Mouse (Mus musculus) kidney, postnatal 0 days (tissue): ENCODE data around the gene Mapk8ip3. TPM values are rescaled to one million over a fixed set of nuclear protein-coding genes. Genes with fewer than 3 reads are reported as not detected.
A peak's percentile ranks its signal among the peaks of the same experiment; 100 is the strongest.

ENCODE experiments used
- ATAC-seq: fragments of 200-750 bp; cut with Nextera tagmentation; replicated peaks from 2 replicates; pipeline ENCODE4 v1.8.0; 2017; ENCODE audit warnings: low read depth, moderate number of reproducible peaks, moderate TSS enrichment, moderate library complexity; ENCODE audit not compliant: low FRiP score
- DNase-seq: peaks from one replicate; pipeline ENCODE4 v3.0.0-alpha.2; 2016; ENCODE audit warnings: low spot score
- H3K27ac ChIP-seq: fragments of 300-500 bp; sonication (generic); 2 replicates; pipeline ENCODE4 v1.5.1; 2014; ENCODE audit warnings: mild to moderate bottlenecking
- H3K27me3 ChIP-seq: fragments of 300-500 bp; sonication (generic); 2 replicates; pipeline ENCODE4 v1.6.1; 2014; ENCODE audit warnings: low read length, mixed read lengths; ENCODE audit not compliant: insufficient read depth
- H3K36me3 ChIP-seq: fragments of 300-500 bp; sonication (generic); 2 replicates; pipeline ENCODE4 v1.6.1; 2014; ENCODE audit warnings: low read length, mixed read lengths; ENCODE audit not compliant: insufficient read depth
- H3K4me1 ChIP-seq: fragments of 300-500 bp; sonication (generic); replicated peaks from 2 replicates; pipeline ENCODE4 v1.6.1; 2014; ENCODE audit warnings: antibody characterized with exemption, low read length, mixed read lengths; ENCODE audit not compliant: insufficient read depth
- H3K4me2 ChIP-seq: fragments of 300-500 bp; sonication (generic); 2 replicates; pipeline ENCODE4 v1.6.1; 2014; ENCODE audit warnings: mild to moderate bottlenecking, low read length, moderate library complexity, mixed read lengths
- H3K4me3 ChIP-seq: fragments of 300-500 bp; sonication (generic); replicated peaks from 2 replicates; pipeline ENCODE4 v1.5.1; 2014; ENCODE audit warnings: low read depth, low read length
- H3K9ac ChIP-seq: fragments of 300-500 bp; sonication (generic); 2 replicates; pipeline ENCODE4 v1.6.1; 2014; ENCODE audit warnings: low read depth, low read length
- H3K9me3 ChIP-seq: fragments of 300-500 bp; sonication (generic); replicated peaks from 2 replicates; pipeline ENCODE4 v1.6.1; 2016; ENCODE audit warnings: low read length, inconsistent platforms, mixed read lengths
- CTCF ChIP-seq: IDR thresholded peaks from 2 replicates; pipeline ENCODE4 v1.5.1; 2016; ENCODE audit warnings: antibody characterized with exemption, low read depth, mild to moderate bottlenecking, moderate library complexity
- WGBS: fragments of 180-500 bp; shearing (Covaris S2); extraction: QIAGEN DNeasy Blood & Tissue Kit; methylation state at CpG from one replicate; pipeline ENCODE4 v1.1.7; 2014; 5-methylcytosine and 5-hydroxymethylcytosine counted together
- polyA plus RNA-seq: library from polyadenylated mRNA; unstranded; fragments of >200 nt; fragmentation: Nextera tagmentation; extraction: Ambion mirVana; gene quantifications from 2 replicates; pipeline ENCODE4 v1.2.1, GENCODE M21; 2015

Mapk8ip3 gene
- polyA plus RNA-seq, result 12.7 and 13.7 TPM in 2 replicates

DNA sequence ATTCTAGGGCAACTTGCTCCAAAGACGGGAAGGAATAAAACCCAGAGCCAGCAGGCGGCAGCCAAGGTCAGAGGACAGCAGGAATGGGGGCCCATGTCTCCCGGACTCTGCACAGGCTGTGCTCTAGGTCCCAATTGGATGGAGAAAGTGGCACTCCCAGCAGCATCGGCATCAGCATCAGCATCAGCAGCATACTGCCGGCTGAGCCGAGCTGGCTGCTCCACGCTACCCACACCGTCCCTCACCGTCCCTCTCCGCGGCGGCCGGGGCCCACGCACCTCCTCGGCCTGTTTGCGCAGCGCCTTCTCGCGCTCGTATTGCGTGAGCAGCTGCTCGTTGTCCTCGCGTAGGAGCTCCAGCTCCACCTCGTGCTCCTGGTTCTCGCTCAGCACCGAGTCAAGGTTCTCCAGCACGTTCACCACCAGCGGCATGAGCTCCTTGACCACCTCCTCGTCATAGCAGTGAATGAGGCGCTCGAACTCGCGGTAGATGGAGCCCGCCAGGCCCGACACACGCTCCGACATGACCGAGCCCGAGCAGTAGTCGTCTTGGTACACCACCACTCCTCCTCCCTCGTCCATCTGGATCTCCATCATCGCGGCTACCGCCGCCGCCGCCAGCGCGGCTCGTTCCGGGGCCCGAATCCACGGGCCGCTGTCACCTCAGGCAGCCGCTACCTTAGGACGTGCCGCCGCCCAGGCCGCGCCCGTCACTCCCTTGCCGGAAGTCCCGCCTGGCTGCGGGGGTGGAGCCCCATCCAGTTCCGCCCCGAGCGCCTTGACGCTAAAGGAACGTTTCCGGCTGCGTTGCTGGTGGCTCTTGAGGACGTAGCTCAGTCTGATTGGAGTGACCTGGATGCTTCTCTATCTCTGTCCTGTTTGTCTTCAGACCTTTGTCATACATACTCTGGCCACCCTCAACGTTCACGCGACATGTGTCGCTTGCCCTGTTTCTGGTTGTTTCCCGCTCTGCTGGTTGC is at the start of gene Mapk8ip3:
Gene Mapk8ip3, minus strand, starts transcription at position 719 of the 979 bp plus-strand sequence.
- H3K4me1 ChIP-seq, result peaks cover 13% of the 10 kb centered on the region
- H3K4me2 ChIP-seq, result peak within 1 kb of the TSS; percentile 78
- ATAC-seq (peak; percentile 94), DNase-seq (peak; percentile 96)
- peak within 1 kb of the TSS; percentile 67 for H3K9ac ChIP-seq
- no peaks in the 10 kb centered on the region for H3K9me3 ChIP-seq
- H3K4me3 ChIP-seq, result peak within 1 kb of the TSS; percentile 84
- peak within 1 kb of the TSS; percentile 62 for H3K27ac ChIP-seq
- no peaks in the 10 kb centered on the region for H3K27me3 ChIP-seq
- peak; percentile 55 for TF ChIP-seq CTCF
- WGBS, result 1% methylated on average over 76 of the region's 78 CpGs
- H3K36me3 ChIP-seq, result 0 out of 2 replicates have a peak, but pooled peaks cover 4% of the 10 kb centered on the region

GRCm38 (mm10) chr17:24960852-24961715 is 24.3 kb upstream of the Mapk8ip3 start:
- Histone ChIP-seq H3K9me3 (no peaks in the 10 kb centered on the region), H3K4me1 (peaks cover 6% of the 10 kb centered on the region; the same call in 1 of the 2 replicates), H3K4me3 (peak overlapping the region; percentile 80), H3K27ac (no peak overlapping the region), H3K4me2 (peak overlapping the region; percentile 65), H3K27me3 (no peaks in the 10 kb centered on the region), H3K36me3 (peaks cover 39% of the 10 kb centered on the region; the same call in 1 of the 2 replicates), H3K9ac (peak overlapping the region; percentile 25; the same call in 1 of the 2 replicates)
- ATAC-seq (peak; percentile 60), DNase-seq (no peak)
- no peak for TF ChIP-seq CTCF
- 9% methylated on average over 21 of the region's 21 CpGs for WGBS

- WGBS, result under 1% methylated on average over 58 of the region's 59 CpGs
- H3K36me3 ChIP-seq, result peaks cover 36% of the 10 kb centered on the region; the same call in 1 of the 2 replicates
These were observed 23.5 kb upstream of the Mapk8ip3 start, which contains the start of gene Jpt2 for GRCm38 (mm10) chr17:24960135-24960851. Gene Jpt2, minus strand, starts transcription at chr17:24960689.

DNA sequence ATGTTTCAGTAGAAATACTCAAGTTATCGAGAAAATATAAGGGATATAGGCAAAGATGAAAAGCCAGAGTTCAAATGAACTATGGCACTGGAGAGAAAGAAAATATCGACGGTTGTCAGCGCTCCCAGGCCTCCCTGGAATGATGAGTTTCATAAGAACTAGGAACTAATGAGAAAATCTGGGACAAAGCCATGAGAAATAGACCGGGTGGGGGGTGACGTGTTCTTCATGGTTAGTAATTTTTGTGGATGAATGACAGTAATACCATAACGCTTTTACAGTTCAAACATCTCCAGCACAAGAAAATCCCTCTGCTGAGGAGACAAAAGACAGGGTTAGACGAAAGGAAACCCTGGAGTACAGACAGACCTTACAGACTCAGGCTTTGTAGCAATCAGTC is 22.6 kb upstream of the Mapk8ip3 start:
- WGBS, result 33% methylated on average over 8 of the region's 8 CpGs
- Histone ChIP-seq H3K27me3 (no peaks in the 10 kb centered on the region), H3K9me3 (no peaks in the 10 kb centered on the region), H3K27ac (no peak overlapping the region), H3K9ac (peak overlapping the region; percentile 74; the same call in 1 of the 2 replicates), H3K4me3 (peak overlapping the region; percentile 80), H3K4me2 (peak overlapping the region; percentile 65), H3K36me3 (peaks cover 30% of the 10 kb centered on the region; the same call in 1 of the 2 replicates), H3K4me1 (peaks cover 6% of the 10 kb centered on the region; the same call in 1 of the 2 replicates)
- ATAC-seq, result no peak
- no peak for TF ChIP-seq CTCF
- DNase-seq, result no peak

More at GRCm38 (mm10) chr17:24960135-24960851, 23.5 kb upstream of the Mapk8ip3 start, which contains the start of gene Jpt2:
- Histone ChIP-seq H3K4me3 (peak within 1 kb of the TSS; percentile 80), H3K4me1 (peaks cover 6% of the 10 kb centered on the region; the same call in 1 of the 2 replicates), H3K4me2 (peak within 1 kb of the TSS; percentile 65), H3K27me3 (no peaks in the 10 kb centered on the region), H3K27ac (peak within 1 kb of the TSS; percentile 81), H3K9me3 (no peaks in the 10 kb centered on the region), H3K9ac (peak within 1 kb of the TSS; percentile 74)
- TF ChIP-seq CTCF, result peak; percentile 65
- DNase-seq (peak; percentile 98), ATAC-seq (peak; percentile 100)

DNA sequence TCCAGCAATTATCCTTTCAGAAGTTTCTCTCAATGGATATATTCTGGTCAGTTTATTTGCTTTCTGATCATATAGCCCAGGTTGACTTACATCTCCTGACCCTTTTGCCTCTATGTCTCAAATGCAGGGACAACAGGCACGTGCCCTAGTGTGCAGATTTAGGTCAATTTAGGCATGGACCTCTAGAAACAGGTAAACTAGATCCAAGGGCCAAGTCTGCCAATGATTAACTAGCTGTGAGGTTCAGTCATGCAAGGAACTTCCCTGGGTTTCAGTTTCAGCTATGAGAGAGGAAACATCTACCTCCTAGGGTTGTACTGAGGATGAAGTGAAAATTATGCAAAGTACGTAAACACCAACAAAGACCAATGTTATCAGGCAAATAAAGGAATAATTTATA is 16.5 kb upstream of the Mapk8ip3 start:
- no peaks in the 10 kb centered on the region for H3K27me3 ChIP-seq
- 59% methylated on average over 2 of the region's 2 CpGs for WGBS
- no peaks in the 10 kb centered on the region for H3K4me1 ChIP-seq
- peak; percentile 32 for DNase-seq
- TF ChIP-seq CTCF, result no peak
- peak overlapping the region; percentile 87; the same call in 1 of the 2 replicates for H3K27ac ChIP-seq
- H3K36me3 ChIP-seq, result peaks cover 21% of the 10 kb centered on the region; the same call in 1 of the 2 replicates
- no peak overlapping the region for H3K4me3 ChIP-seq
- ATAC-seq, result peak; percentile 75
- no peaks in the 10 kb centered on the region for H3K9me3 ChIP-seq
- H3K9ac ChIP-seq, result no peak overlapping the region
- H3K4me2 ChIP-seq, result no peak overlapping the region
